Mouse (Mus musculus): ENCODE data around the gene Fam174a.

GRCm38 (mm10) chr1:95315981-95316380 lies 2.6 kb downstream of the Fam174a start:
- TF ChIP-seq HCFC1 (IDR thresholded peaks at IDR 0.05; ENCODE audit: borderline replicate concordance, insufficient read depth, low read length) (no peak), ZC3H11A (IDR thresholded peaks at IDR 0.05; ENCODE audit: borderline replicate concordance, low read depth, low read length) (no peak), CHD2 (IDR thresholded peaks at IDR 0.05; ENCODE audit: low read depth, low read length) (no peak), MAFK (IDR thresholded peaks at IDR 0.05; ENCODE audit: insufficient read depth, low read depth, low read length) (no peak)
